Mouse (Mus musculus): ENCODE measurements around the gene Zp2.

DNA sequence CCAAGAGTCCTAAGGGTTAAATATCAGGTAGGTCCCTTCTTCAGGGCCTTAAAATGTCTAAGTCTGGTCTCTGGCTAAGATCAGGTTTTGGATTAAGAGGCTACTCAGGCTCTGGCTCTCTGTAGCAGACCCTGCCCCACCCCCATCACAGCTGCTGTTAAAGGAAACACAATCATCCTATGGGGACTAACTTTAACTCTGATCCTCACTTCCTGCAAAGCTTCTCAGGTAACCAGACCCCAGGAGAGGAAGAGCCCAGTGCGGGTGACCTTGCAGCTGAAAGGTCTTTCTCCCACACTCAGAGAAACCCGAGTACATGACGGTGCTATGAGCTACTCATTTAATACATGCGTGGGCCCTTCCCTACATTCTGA, 17.4 kb downstream of the Zp2 start:
- no peak for TF ChIP-seq POLR2A (IDR thresholded peaks at IDR 0.05; ENCODE audit: borderline replicate concordance, extremely low read depth, insufficient read depth, insufficient read length, poor library complexity, severe bottlenecking)
- no peak for TF ChIP-seq CTCF (IDR thresholded peaks at IDR 0.05; ENCODE audit: borderline replicate concordance, extremely low read depth, insufficient read depth, insufficient read length)

Data from brain, embryonic 14.5 days (tissue).